8 mouse cellular contexts compared by ENCODE assay signal in genomic region chr10:127536586-127537314, GRCm38 (mm10). TPM values are rescaled to one million over a fixed set of nuclear protein-coding genes. Genes with fewer than 3 reads are reported as not detected.
DNase-seq lines count a peak whose midpoint lies in the region; ATAC-seq and TF ChIP-seq lines count a peak whose summit lies in the region.

No protein-coding gene starts in this region.

- H3K4me1 ChIP-seq in forebrain, postnatal 0 days (ENCODE audit: insufficient read depth): peaks cover 7% of the 10 kb centered on the region
- peaks cover 52% of the 10 kb centered on the region for H3K4me1 ChIP-seq in midbrain, embryonic 10.5 days

- no peak overlapping the region for H3K9ac ChIP-seq in forebrain, postnatal 0 days

- no peaks in the 10 kb centered on the region for H3K9me3 ChIP-seq in forebrain, postnatal 0 days (ENCODE audit: low read length)
- H3K9me3 ChIP-seq in midbrain, embryonic 10.5 days (replicated peaks): no peaks in the 10 kb centered on the region

- no peak overlapping the region for H3K27ac ChIP-seq in forebrain, postnatal 0 days (ENCODE audit: low read depth, low read length)
- 0 out of 2 replicates have a peak overlapping the region, but pooled peaks have one; percentile 33 for H3K27ac ChIP-seq in midbrain, embryonic 10.5 days (replicated peaks)

- H3K36me3 ChIP-seq in forebrain, postnatal 0 days (ENCODE audit: insufficient read depth): peaks cover 36% of the 10 kb centered on the region
- peaks cover 35% of the 10 kb centered on the region for H3K36me3 ChIP-seq in midbrain, embryonic 10.5 days

- no peak overlapping the region for H3K4me2 ChIP-seq in forebrain, postnatal 0 days (ENCODE audit: low read depth)

- peak; percentile 53 for ATAC-seq in forebrain, postnatal 0 days
- no peak for ATAC-seq in frontal cortex, adult (ENCODE audit: low TSS enrichment)

- peak; percentile 62 for TF ChIP-seq CTCF in forebrain, postnatal 0 days (IDR thresholded peaks at IDR 0.05; ENCODE audit: low read depth)

- 9% methylated on average over 8 of the region's 8 CpGs for WGBS in forebrain, postnatal 0 days
- WGBS in midbrain, embryonic 10.5 days: 12% methylated on average over 8 of the region's 8 CpGs

- intact Hi-C loops in heart, postnatal 10 days (cut with DNase I): loop anchor here (1.0 kb wide), 1 partner anchor 23 kb away; no protein-coding TSS in a partner anchor
- intact Hi-C loops in heart, postnatal 25 days (cut with DNase I): loop anchor here (1.0 kb wide), 1 partner anchor 23 kb away; no protein-coding TSS in a partner anchor

- no peak overlapping the region for H3K4me3 ChIP-seq in forebrain, postnatal 0 days (ENCODE audit: low read depth, low read length)
- 0 out of 2 replicates have a peak overlapping the region, but pooled peaks have one; percentile 2 for H3K4me3 ChIP-seq in midbrain, embryonic 10.5 days

- peak; percentile 40 to 56 for DNase-seq in heart, postnatal 10 days
- no peak for DNase-seq in heart, postnatal 25 days (ENCODE audit: low spot score)
- DNase-seq in 3T3-L1 (ENCODE audit: low read depth, low spot score): peak; percentile 68
- peak; percentile 46 for DNase-seq in T-cell, adult 2 months (ENCODE audit: low spot score)
- DNase-seq in forebrain, postnatal 0 days: peak; percentile 71
- peak; percentile 68 for DNase-seq in midbrain, embryonic 10.5 days (ENCODE audit: low spot score)
- peak; percentile 75 for DNase-seq in thymus, postnatal 4 days

- peaks cover 42% of the 10 kb centered on the region for H3K27me3 ChIP-seq in forebrain, postnatal 0 days (ENCODE audit: insufficient read depth, low read length)
- H3K27me3 ChIP-seq in midbrain, embryonic 10.5 days (ENCODE audit: low read depth, poor library complexity, severe bottlenecking): peaks cover 65% of the 10 kb centered on the region

RNA-seq across cellular contexts. Expression of gene Nxph4, which starts 2.4 kb away (rescaled TPM):
- total RNA-seq in heart, postnatal 10 days (2021): 1 to 10 TPM; 1.3 to 1.8 TPM
- total RNA-seq in heart, postnatal 25 days (2021): under 1 TPM; 0.31 to 0.34 TPM
- total RNA-seq in forebrain, postnatal 0 days (2014; rRNA removed): 2.1 and 2.2 TPM in 2 replicates
- 19.9 and 22.6 TPM in 2 replicates for polyA plus RNA-seq in forebrain, postnatal 0 days (2015; fragmentation: Nextera tagmentation; extraction: Ambion mirVana)
- polyA plus RNA-seq in midbrain, embryonic 10.5 days (2016; fragmentation: Nextera tagmentation; extraction: Ambion mirVana): 19.4 and 27.2 TPM in 2 replicates

RNA-seq across cellular contexts. Expression of gene Shmt2, which starts 14.5 kb away (rescaled TPM):
- total RNA-seq in heart, postnatal 10 days (2021): 10 to 100 TPM; 41.3 to 41.7 TPM
- 10 to 100 TPM; 44.3 TPM for total RNA-seq in heart, postnatal 25 days (2021)
- total RNA-seq in forebrain, postnatal 0 days (2014; rRNA removed): 31.5 and 43.8 TPM in 2 replicates
- polyA plus RNA-seq in forebrain, postnatal 0 days (2015; fragmentation: Nextera tagmentation; extraction: Ambion mirVana): 39.0 and 39.9 TPM in 2 replicates
- polyA plus RNA-seq in midbrain, embryonic 10.5 days (2016; fragmentation: Nextera tagmentation; extraction: Ambion mirVana): 107 and 121 TPM in 2 replicates

RNA-seq across cellular contexts. Expression of gene Ndufa4l2, which starts 22.0 kb away (rescaled TPM):
- 10 to 100 TPM; 44.5 to 54.0 TPM for total RNA-seq in heart, postnatal 10 days (2021)
- 10 to 100 TPM; 22.6 to 33.1 TPM for total RNA-seq in heart, postnatal 25 days (2021)
- total RNA-seq in forebrain, postnatal 0 days (2014; rRNA removed): 4.9 and 15.5 TPM in 2 replicates
- polyA plus RNA-seq in forebrain, postnatal 0 days (2015; fragmentation: Nextera tagmentation; extraction: Ambion mirVana): 15.2 and 15.5 TPM in 2 replicates
- polyA plus RNA-seq in midbrain, embryonic 10.5 days (2016; fragmentation: Nextera tagmentation; extraction: Ambion mirVana): 5.2 and 5.8 TPM in 2 replicates

RNA-seq across cellular contexts. Expression of gene Stac3, which starts 35.3 kb away (rescaled TPM):
- total RNA-seq in heart, postnatal 10 days (2021): 1 to 10 TPM; 1.1 to 1.7 TPM
- under 1 TPM; 0.22 to 0.70 TPM for total RNA-seq in heart, postnatal 25 days (2021)
- 0.85 and 1.7 TPM in 2 replicates for total RNA-seq in forebrain, postnatal 0 days (2014; rRNA removed)
- polyA plus RNA-seq in forebrain, postnatal 0 days (2015; fragmentation: Nextera tagmentation; extraction: Ambion mirVana): 0.20 and 0.50 TPM in 2 replicates
- polyA plus RNA-seq in midbrain, embryonic 10.5 days (2016; fragmentation: Nextera tagmentation; extraction: Ambion mirVana): 0.52 and 0.62 TPM in 2 replicates
